Mouse (Mus musculus): ENCODE measurements around the gene Mfsd2b.

DNA sequence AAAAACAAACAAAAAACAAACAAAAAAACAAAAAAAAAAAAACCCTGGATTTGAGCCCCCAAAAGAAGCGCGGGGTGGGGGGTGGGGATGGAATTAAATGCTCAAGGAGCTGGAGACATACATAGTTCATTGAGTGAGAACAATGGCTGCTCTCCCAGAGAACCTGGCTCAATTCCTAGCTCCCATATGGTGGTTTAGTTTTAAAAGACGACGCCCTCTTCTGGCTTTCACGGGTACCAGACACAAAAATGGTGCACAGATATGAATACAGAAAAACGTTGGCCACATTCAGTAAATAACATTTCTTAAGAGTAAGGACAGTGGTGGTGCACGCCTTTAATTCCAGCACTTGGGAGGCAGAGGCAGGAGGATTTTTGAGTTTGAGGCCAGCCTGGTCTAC lies 31.8 kb upstream of the Mfsd2b start:
- TF ChIP-seq CTCF (conservative IDR thresholded peaks at IDR 0.05; ENCODE audit: low read length) (peak; percentile 26), NANOG (IDR thresholded peaks at IDR 0.05; ENCODE audit: borderline replicate concordance, low read length) (no peak)

Measured in E14TG2a.4 (cell line).